Mouse (Mus musculus) frontal cortex, adult 2 months (tissue): ENCODE measurements around the gene Ccnjl. TPM values are rescaled to one million over a fixed set of nuclear protein-coding genes. Genes with fewer than 3 reads are reported as not detected.
A peak's percentile ranks its signal among the peaks of the same experiment; 100 is the strongest.

Source experiments
- DNase-seq, 2 experiments: peaks; one replicate each; pipeline ENCODE4 v3.0.0; 2022; ENCODE audit warnings: low spot score in 1 of 2; ENCODE audit errors: extremely low spot score in 1 of 2
- polyA plus RNA-seq: library from polyadenylated mRNA; depleted of rRNA; stranded (reverse); fragments of >200 nt; gene quantifications from 2 replicates; pipeline ENCODE4 v1.2.3, GENCODE M21; 2012

Ccnjl gene
- polyA plus RNA-seq, 1 experiment: 2.2 TPM

DNA sequence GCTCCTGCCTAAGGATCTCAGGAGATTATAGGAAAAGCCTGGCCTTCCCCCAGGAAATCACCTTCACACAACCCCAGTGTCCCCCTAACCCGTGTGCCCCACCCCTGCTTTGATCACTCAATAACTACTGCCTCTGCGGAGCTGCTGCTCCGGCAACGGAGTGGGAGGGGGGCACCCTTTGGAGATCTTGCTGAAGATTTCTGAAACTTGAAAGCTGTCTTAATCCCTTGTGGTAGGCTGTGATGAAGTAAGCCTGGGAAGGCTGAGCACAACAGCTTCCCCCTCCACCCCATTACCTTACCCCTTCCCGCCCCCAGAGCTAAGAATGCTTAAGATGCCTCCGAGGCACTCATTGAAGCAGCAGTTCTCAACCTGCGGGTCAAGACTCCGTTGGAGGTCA, 37.3 kb downstream of the Ccnjl start:
- no peak for DNase-seq

- DNase-seq: peak in 1 of 2 experiments; percentile 23
These were observed 38.1 kb downstream of the Ccnjl start for GRCm38 (mm10) chr11:43566696-43567095.

DNA sequence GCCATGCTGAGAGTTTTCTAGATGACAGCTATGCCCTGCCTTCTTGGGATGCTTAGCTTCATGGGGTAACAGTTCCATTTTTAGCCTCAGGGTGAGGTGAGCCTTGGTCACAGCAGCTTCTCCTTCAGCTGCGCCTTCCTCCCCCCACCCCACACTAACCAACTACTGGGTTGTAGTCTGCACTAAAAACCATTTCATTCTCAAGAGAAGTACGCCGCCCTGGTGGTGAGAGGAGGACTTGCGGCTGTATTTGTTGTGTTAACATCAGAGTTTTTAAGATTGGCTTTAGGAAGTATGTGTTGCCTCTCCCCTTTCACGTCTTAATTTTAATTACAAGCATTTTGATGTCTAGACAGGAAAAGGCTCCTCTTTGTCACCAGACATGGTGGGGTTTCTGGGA, 39.7 kb downstream of the Ccnjl start:
- peak; percentile 20 to 53 for DNase-seq

GRCm38 (mm10) chr11:43569188-43569587, 40.6 kb downstream of the Ccnjl start:
- DNase-seq: no peak

DNA sequence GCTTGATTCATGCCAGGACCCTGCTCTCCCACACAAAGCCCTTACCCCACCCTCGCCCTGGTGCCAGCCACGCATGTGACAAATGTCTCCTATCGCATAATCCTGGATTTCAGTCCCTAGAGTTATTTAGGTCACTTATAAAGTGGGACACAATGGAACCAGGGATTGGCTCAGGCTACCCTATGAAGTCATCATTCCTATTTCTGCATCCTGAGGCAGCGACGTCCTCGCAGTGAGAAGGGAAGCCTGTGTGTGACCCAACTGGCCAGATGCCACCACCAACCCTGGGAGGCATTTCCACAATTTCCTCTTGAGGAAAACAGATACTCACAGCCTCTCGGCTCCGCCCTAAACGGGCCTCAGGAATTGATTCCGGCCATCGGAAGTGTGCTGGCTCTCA, 41.0 kb downstream of the Ccnjl start:
- DNase-seq: peak in 1 of 2 experiments; percentile 66

- no peak for DNase-seq
These were observed 46.4 kb downstream of the Ccnjl start for GRCm38 (mm10) chr11:43575061-43575375.

DNA sequence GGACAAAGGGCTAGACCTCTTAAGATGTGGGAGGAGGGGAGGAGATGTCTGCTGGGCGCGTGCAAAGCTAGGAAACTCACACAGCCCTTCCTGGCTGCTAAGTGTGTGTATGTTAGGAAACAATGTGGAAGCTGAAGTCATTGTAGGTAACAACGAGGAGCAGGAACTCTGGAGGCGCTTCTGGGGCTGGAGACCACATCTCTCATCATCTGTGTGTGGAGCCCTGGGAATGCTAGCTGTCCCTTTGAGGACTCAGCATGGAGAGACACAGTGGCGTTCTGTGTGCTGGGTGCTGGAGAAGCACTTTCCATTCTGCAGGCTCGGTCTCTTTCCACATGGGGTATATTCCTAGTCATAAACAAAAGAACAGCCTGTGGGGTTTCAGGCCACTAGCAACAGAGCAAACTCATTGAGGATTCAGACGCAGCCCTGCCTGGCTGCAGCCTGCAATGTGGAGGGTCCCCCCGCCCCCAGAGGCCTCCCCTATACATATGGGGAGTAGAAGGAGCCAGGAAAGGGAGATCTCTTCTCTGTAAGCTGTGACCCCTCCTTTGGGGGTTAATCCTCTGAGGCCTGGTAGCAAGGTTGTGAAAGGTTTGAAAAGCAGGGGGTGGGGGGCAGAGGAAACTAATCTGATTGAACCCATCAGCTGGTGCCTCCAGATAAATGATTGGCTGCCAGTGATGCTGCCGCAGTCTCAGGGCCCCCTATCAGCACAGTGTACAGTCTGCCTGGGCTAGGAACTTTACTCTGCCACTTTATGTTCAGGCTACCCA, 47.0 kb downstream of the Ccnjl start:
- DNase-seq: no peak

DNA sequence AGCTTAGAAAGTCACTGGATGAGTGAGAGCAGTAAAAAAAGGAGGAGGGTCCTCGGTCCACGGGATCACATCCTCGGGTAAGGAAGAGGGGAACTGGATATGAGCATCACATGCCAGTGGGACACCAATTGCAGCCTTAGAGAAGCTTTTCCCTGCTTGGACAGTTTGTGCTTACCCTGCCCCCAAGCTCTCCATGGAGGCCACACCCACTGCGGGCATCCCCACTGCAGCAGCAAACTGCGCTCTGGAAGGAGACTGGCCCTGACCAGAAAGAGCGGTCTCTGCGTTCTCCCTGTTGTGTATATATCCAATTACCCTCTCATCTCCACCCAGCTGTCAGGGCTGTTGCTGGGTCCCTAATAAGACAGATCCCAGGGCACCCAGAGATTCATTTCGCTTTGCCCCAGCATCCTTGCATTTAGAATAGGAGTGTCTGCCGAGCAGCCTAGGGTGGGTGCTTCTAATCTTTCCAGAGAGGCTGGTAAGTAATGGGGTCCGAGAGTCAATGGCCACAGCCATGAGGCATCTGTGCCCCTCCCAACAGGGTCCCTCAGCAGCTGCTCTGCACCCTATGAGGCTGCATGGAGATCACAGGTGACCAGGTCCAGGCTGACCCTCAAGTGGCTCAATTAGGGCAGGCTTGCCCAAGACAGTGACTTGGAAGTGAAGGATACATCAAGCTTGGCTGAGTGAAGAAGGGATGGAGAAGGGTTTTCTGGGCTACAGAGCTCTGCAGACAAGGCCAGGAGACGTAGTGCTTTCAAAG, 49.3 kb downstream of the Ccnjl start:
- DNase-seq: no peak

- DNase-seq: no peak
These were observed 56.8 kb downstream of the Ccnjl start for GRCm38 (mm10) chr11:43585211-43586005.

DNA sequence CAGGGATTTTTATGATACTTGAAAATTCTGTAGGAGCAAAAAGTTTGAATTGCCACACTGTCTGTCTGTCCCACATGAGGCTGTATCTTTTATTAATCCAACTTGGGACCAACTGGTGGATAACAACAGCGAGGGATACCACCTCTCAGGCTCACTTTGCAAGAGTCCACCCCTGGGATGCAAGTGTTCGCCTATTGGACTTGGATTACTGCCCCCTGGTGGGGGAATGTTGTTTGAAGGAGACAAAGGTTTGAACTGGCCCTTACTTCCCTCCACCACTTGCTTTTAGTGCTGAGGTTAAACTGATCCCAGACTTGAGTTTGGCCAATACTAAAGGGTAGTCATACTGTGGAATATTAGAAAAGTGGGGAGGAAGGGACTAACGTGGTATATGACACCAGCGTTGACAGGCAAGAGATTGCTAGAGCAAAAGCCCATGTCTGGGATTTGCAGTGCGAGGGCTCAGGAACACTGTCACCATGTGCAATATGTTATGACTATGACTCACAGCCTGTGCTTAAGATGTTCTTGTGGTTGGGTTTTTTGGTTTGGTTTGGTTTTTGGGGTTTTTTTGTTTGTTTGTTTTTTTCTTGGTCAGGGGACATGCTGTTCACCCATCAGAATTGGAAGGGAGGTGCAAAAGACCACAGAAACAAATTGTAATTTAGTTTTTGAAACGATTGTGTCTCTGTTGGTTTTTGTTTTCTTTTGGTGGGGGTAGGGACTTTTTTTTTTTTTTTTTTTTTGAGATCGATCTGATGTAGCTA, 57.9 kb downstream of the Ccnjl start, which contains the start of gene 4933415A04Rik:
Gene 4933415A04Rik, plus strand, starts transcription at position 717 of the 767 bp plus-strand sequence.
- DNase-seq: peak; percentile 17 to 81

DNA sequence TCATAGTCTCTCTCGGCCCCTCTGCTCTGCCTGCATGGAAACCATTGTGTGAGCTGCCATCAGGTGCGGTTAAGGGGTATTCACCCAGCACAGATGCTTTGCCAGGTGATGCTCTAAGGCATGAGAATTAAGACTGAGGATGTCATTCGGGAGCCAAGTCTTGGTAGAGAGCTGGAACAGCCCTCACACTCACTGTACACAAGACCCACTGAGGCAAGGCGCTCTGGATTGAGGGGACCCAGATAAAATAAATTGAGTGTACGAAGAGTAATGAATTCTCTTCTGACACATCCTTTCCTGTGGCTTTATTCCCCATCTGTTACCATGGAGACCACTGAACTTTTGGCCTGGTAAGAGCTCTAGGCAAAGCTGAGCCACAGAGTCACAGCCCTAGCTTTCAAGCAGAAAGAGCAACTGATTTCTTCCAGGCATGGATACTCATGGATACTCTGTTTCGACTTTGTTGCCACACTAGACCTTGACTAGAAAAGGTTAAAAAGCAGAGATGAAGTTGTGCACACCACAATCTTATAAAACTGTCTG, 61.0 kb downstream of the Ccnjl start:
- DNase-seq: no peak

- no peak for DNase-seq
These were observed 72.9 kb downstream of the Ccnjl start, which contains the start of gene Fabp6 for GRCm38 (mm10) chr11:43601440-43601839. TSS of gene Fabp6 (minus strand) at chr11:43601540.

- no peak for DNase-seq
These were observed 75.6 kb downstream of the Ccnjl start for GRCm38 (mm10) chr11:43604207-43604606.

DNA sequence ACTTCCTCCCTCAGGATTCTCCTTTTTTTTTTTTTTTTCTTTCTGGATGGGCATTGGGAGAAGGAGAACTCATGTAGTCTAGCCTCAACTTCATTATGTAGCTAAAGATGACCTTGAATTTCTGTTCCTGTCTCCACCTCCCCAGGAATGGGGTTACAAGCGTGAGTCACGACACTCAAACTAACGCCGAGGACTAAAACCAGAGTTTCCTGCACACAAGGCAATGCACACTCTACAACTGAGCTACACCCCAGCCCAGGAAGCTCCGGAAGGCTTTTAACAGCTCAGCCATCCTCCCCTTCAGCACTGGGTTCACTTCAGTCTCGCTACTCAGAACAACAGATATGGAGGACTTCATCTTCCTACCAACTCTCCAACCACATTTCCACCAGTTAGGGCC, 76.3 kb downstream of the Ccnjl start:
- DNase-seq: no peak

DNA sequence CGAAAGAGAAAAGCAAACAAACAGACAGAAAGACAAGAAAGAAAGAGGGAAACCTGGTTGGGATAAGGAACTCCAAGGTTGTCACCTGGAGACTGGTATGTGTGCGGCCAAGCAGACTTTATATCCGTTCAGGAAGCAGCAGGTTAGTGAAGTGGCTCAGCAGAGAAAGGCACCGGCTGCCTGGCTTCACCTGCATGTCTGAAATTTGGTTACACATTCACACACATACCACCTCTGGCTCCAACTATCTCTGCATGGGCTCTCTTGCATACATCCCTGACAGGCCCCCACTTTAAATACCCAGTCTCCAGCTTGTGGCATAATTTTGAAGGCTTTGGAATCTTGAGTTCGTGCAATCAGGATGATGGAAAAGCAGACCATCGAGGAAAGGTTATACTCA, 77.3 kb downstream of the Ccnjl start:
- DNase-seq: no peak

DNA sequence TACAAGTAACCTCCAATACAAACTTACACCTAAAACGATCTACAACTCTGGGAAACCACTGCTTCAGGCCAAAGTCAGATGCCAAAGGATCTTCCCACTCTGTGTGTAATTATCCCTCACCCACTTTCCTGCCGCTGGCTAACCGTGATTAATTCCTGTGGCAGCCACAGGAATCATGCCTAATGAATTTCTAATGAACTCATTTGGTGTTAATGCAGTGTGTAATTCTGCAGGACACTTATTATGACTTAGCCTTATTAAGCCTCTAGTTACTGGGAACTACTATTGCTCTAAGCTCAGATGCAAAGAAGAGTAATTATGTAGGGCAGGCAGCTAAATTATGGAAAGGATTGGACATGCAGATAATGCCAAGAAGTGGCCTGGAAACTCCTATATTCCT, 79.9 kb downstream of the Ccnjl start:
- DNase-seq: no peak

DNA sequence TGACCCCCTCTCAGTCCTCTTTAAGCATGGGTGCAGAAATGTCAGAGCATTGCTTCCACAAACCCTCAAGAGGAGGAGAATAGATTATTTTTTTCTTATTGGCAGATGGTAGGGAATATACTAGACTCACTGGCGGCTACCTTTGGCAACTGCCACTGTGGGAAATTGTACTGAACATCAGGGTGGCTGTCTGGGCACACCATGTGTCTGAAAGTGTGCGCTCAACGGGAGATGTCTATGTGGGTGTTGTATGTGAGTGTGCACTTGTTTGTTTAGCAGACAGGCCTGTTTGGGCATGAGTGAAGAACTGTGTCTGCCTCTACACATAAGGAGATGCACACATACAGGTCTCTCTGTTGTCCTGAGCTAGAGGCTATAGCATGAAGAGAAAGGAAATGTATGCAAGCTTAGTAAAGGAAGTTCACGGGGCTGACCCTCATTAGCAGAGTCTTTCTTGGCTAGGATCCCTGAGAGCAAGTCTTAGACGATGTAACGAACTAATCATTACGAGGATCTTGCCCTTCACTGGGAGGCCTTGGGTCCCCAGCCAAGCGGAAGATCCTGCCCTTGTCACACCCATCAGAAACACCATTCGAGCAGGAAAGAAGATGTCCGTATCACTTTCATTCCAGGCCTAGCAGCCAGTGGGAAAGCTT, 81.5 kb downstream of the Ccnjl start:
- DNase-seq: no peak

DNA sequence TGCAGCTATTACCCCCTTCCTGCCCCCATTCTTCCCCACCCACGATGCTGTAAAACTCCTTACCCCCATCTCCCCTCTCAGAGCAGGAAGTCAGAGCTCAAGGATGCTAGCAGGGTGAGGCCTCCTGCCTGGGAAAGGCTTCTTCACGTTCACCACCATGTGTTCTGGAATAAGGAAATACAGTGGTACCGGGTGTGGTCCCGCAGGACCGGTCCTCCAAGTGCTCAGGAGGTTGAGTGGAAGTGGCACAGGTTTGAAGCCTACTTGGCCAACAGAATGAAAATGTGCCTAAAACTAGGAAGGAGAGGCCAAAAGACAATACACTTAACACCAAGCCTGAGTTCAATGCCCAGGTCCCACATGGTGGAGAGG, 82.1 kb downstream of the Ccnjl start:
- no peak for DNase-seq

GRCm38 (mm10) chr11:43612834-43613488, 84.4 kb downstream of the Ccnjl start:
- peak; percentile 64 to 95 for DNase-seq
